Mouse (Mus musculus) kidney, postnatal 25 days (tissue): ENCODE results near the gene Olfr986.

Experiments used
- DNase-seq, 2 experiments: peaks; one replicate each; pipeline ENCODE4 v3.0.0; 2021; ENCODE audit warnings: mixed read lengths in 2 of 2

Olfr986 gene

GRCm38 (mm10) chr9:40235220-40235619 lies 54.5 kb downstream of the Olfr986 start:
- no peak for DNase-seq
